Mouse (Mus musculus) embryo, embryonic 10.5 days (tissue): Measurements from ENCODE around the gene Ggta1.

Experiments
- DNase-seq: peaks from one replicate; pipeline ENCODE4 v3.0.0-alpha.2; 2015; ENCODE audit warnings: low spot score

Ggta1 gene

DNA sequence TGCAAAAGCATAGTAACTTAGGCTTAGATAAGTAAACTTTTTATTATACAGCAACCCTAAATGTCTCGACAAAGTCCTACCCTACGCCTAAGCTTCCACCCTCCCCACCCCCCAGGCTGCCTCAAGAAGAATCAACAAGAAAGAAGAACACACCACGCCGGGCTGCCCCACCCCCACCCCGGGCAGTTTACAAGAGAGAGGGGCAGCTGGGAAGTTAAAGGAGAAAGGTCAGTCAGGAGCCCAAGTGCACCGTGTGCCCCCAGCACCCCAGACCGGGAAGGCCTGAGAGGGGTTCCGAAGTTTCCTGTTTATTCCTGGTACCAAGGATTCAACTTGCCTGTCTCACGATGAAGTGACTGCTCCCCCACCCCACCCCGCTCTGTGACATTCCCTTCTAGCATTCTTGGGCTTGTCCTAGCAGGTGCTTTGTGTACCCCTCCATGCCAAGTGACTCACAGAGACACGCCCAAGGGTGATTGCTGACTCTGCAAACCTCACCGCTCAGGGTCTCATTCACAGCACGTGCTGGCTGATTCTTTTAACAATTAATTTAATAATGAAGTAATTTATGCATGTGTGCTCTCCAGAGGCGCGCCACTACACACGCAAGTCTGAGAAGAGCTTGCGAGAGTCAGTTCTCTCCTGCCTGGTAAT is 27.6 kb upstream of the Ggta1 start:
- no peak for DNase-seq

DNA sequence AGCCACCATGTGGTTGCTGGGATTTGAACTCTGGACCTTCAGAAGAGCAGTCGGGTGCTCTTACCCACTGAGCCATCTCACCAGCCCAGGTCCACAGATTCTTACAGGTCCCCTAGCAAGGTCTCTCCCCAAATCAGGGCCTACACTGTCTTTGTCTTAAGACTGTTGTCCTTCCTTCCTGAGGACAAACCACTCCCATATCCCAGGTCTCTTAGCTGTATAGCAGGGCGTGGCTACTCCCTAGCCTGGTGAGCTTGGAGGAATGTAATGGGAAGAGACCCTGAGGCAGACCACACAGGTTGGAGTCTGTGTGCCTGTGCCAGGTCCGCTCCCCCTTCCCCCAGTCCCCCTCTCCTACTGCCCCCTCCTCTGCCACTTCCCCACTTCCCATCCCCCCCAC is 24.7 kb upstream of the Ggta1 start:
- DNase-seq = no peak

DNA sequence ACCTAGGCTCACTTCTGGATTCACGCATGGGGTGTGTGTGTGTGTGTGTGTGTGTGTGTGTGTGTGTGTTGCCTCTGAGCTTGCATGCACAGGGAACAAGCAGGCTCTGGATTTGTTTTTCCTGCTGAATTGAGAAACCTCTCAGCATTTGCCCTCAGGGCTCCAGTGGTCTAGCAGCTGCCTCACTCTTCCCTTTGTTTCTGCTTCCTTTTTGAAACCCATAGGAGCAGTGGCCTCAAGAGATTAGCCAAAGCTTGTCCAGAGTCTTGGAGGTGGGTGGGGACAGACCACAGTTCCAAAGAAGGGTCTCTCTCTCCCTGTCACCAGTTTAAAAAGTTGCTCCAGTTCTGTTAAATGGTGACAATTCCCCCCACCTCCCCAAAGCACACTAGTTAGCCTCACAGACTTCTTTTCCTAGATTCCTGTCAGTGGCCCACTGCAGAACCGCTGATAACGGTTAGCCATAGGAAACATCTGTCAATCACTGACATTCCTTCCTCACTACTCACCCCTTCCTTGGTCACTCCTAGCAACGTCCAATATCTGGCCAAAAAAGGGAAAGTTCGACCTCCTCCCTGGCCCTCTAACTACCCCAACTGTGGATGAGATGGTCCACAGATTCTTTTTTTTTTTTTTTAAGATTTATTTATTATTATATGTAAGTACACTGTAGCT is 24.1 kb upstream of the Ggta1 start:
- DNase-seq = no peak

DNA sequence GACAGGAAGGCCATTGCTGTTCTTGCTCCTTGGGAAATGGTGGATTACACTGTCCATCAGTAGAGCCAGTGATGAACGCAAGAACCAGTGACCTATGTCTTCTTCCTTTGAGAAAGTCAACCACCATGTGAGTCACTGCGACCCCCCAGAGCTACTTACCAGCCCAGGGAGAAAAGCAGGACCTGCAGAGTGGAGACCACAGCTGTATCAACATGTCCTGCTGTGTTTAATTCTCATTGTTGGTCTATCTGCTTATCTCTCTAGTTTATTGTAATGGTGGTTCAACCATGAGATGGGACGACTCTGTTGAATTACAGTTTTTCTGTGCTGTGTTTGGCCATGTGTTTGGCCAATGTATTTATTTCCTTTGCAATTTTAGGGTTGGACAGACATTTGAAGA is 21.1 kb upstream of the Ggta1 start:
- no peak for DNase-seq

DNA sequence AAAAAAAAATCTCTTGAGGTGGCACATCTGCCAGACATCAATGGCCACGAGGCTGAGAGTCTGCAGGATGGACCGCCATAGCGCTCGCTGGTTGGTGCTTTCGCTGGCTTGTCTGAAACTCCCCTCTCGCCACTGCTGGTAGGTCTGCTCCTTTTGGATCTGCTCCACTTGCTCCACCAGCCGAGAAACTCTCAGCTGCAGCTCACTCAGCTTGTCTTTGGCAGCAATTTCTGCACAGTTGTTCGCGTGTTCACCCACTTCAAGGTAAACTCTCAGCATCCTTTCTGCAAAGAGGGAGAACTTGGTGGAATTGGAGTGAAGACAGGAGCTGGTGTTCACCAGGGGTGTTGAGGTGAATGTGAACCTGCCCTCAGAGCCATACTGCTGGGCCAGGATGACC is 20.4 kb upstream of the Ggta1 start:
- no peak for DNase-seq

DNA sequence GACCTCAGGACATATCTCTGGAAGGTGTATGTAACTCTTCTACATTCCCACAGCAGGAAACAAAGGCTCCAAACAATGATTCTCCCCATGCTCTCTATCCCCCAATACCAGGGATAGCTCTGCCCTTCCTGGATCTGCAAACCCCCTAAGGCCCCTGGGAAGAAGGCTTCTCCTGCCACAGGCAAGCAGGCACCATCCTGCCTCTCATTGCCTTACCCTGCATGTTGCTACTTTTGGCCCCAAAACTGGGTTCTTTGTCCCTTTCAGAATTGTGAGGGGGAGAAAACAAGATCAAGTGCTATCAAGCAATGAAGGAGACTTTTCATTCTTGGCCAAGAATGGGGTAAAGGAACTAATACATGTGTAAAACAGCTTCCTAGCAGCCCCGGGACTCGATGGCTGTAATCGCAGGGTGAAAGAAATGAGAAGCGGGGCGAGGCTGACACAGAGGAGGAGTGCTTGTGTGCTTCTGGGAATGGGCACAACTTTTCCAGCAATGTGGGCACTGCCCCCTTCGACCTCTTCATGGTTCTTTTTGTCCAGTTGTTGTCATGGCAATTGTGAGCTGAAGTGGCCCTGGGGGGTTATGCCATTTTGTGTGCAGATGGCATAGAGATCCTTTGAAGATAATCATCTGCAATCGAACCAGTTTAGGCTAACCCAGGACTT is 18.4 kb upstream of the Ggta1 start:
- DNase-seq = no peak

DNA sequence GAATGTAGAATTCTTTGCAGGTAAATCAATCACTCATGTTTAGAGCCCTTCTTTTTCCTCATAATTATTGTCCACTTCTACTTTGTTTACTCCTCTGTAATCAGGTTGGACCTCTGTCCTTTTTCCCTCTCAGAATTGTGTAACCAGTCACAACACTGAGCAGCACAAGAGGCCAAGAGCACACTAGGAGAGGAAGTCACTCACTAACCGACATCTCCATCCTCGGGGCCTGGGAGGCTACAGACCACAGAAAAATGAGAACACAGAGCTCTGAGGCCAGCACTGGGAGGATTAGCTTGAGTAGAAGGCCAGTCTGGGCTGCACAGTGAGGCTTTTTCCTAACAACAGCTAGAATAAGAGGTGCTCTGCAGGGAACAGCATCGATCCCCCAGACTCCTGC is 17.0 kb upstream of the Ggta1 start:
- DNase-seq = no peak

DNA sequence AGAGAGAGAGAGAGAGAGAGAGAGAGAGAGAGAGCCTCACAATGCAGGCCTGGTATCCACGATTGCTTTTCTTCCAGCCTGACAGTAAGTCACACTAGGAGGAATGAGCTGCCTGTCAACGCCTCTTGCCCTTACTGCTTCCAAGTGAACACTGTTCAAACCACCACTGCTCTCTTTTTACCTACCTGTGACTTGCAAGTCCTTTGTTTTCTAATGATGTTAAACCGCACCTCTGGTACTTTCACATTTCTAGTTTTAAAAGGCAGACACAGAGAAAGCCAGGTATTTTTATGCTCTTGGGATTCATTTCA is 15.7 kb upstream of the Ggta1 start:
- no peak for DNase-seq

DNA sequence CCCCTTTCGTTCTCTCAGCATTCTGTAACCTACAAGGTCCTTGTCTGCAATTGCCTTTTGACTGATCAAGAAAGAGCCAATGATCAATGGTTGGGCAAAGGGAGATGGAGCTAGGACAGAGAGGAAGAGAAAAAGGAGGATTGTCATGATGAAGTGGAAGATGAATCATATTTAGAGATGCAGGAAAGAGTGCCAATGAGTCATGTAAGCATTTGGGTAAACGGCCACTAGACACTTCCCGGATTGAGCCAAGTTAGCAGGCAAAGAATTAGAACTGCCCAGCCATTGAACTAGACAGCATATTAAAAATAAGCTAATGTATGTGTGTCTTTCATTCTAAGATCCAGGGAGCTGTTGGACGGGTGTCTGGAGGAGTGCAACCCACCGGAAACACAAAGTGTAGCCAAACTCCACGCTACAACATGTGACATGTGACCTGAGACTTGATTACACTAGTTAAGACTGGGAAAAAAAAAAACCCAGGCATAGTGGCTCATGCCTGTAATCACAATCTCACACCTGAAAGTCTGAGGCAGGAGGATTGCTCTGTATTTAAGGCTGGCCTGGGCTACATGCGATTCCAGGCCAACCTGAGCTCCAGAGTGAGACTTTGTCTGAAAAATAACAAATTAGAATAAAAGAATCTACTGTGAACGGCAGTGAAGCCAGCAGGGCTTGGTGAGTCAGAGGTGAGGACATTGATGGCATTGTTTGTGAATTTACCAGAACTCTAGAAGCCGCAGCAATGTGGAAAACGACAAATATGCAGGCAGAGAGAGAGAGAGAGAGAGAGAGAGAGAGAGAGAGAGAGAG is 15.2 kb upstream of the Ggta1 start:
- no peak for DNase-seq

DNA sequence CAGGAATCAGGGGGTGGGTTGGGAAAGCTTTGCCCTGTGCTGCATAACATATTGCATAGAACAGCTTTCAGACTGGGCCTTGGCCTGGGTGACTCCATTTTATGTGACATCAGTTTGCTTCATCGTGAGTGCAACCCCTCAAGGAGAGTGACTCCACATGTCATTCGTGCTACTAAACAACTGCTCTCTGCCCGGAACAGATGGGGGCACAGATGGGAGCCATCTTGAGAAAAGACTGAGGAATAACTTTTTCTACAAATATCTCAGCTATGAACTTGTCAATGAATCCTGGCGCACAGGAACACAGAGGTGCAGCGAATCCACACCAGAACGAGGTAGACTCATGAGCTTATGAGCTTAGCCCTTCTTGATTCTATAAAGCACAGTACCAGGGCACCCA is 14.3 kb upstream of the Ggta1 start:
- DNase-seq = no peak

DNA sequence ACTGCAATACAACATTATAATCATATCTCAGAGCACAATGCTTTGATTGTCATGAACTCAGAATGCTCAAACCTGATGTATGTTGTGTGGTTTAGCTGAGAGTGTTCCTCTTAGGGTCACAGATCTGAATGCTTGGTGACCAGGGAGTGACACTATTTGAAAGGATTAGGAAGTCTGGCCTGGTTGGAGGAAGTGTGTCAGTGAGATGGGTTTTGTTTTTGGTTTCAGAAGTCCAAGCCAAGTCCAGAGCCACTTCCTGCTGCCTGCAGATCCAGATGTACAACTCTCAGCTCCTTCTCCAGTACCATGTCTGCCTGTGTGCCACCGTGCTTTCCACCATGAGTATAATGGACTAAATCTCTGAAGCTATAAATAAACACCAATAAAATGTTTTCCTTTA is 11.9 kb upstream of the Ggta1 start:
- no peak for DNase-seq

DNA sequence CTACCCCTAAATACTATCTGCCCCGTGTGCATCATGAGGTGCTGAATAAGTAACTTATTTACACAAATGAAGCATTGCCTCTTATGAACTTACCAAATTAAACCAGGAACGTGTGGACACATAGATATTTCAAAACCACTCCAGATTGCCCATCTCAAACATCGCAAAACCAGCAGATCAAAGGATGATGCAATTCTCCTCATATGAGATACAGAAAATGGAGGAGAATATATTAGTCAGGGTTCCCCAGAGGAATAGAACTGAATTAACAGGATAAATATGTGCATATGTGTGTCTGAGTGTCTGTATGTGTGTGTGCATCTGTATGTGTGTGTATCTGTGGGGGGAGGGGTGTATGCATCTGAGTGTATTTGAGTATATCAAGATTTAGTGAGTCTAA is 6.2 kb upstream of the Ggta1 start:
- DNase-seq = no peak

DNA sequence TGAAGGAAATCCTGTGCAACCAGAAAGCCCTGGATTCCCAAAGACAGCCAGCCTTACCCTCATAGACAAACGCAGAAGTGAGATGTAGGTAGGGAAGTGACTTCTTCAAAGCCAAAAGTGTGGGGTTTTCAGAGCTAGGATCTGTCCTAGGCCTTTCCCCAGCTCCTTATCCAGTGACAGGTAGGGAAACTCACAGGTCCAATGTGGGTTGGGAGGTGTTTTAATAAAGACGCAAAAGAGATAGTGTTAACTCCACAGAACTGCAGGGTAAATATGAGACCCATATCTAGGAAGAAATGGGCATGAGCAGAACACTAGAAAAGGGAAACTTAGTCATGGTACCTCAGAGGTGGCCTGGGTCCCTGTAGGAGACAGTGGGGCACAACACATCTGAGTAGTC is 5.2 kb upstream of the Ggta1 start:
- DNase-seq = no peak

DNA sequence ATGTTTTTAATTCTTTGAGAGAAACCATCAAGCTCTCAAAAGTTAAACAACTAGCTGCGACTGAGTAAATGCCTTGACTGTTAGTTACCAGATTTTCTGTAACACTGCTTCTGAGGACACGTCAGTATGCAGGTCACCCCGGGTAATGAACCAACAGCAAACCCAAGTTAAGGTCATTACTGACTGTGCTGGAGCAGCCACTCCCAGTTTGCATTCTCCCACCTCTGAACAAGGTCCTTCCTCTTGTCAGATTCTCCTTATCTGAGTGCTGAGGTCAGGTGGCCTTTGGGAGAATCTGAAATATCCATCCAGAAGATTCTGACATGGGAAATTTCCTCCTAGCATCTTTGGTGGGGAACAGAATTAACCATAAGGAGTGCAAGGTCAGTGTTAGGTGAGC is 4.8 kb upstream of the Ggta1 start:
- DNase-seq = no peak

DNA sequence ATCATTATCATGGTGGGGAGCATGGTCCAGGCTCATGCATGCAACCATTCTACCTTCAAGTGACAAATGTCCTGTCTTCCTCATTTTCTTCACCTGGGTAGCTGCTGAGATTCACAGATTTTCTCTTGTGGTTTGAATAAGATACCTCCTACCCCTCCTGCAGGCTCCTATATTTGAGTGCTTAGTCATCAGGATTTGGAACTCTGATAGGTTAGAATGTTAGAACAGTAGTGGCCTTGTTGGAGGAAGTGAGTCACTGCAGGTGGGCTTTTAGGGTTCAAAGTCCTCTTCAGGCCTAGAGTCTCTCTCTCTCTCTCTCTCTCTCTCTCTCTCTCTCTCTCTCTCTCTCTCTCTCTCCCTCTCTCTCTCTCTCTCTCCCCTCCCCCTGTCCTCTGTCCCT is 2.6 kb upstream of the Ggta1 start:
- DNase-seq = no peak

DNA sequence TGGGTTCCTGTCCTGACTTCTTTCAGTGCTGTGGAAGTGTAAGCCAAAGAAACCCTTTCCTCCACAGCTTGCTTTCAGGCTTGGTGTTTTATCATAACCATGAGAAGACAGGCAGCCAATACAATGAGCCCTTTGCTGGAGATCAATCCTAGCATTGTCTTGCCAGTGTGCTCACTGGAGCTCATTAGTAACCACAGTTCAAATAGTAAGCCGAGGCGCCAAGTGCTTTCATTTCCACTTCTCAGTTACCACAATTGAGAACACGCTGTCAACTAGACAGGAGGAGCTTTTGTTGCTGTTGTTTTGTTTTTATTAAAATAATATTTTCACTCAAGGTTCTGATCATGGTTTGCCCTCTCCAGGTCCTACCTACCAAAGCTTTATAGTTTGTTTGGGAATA is 1.5 kb upstream of the Ggta1 start:
- DNase-seq = no peak

DNA sequence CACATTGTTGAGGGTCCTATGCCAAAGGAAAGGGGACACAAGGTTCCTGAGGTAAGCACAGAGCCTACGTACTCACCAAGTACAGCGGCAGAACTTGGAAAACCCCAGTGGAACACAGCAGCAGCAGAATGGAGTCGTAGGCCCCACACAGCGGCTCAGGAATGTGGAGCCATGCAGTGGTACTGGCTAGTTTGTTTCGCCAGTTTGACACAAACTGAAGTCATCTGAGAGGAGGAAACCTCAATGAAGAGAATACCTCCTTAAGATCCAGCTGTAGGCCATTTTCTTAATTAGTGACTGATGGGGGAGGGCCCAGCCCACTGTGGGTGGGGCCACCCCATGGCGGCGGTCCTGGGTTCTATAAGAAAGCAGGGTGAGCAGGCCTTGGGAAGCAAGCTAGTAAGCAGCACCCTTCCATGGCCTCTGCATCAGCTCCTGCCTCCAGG is 1.1 kb upstream of the Ggta1 start:
- no peak for DNase-seq

DNA sequence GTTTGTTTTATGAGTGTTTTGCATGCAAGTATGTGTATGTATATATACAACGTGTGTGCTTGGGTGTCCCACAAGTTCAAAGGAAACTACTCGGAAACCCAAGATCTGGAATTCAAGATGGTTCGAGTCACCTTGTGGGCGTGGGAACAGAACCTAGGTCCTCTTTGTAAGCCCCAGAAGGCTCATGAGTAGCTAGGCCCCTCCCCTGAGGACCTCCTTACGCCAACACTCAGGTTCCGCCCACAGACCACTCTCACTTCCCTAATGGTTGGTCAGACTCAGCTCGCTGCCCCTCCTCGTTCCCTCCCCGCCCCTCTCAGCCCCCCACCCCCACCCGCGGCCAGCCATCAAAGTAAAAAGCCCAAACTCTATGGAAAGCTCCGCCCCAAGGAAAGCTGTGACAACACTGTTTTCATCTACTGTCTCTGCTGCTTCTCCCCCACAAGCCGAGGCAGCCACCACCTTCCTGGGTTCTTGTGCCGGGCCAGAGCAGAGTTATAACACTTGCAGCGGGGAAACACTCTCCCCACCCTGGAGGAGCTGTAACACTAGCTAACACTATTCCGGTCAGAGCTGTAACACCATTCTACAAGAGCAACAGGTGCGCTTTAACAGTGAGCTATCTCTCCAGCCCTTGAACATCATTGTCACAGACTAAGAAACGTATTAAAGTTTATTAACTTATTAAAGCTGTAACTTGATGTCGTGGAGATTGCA is 499 bp upstream of the Ggta1 start:
- peak; percentile 90 for DNase-seq

DNA sequence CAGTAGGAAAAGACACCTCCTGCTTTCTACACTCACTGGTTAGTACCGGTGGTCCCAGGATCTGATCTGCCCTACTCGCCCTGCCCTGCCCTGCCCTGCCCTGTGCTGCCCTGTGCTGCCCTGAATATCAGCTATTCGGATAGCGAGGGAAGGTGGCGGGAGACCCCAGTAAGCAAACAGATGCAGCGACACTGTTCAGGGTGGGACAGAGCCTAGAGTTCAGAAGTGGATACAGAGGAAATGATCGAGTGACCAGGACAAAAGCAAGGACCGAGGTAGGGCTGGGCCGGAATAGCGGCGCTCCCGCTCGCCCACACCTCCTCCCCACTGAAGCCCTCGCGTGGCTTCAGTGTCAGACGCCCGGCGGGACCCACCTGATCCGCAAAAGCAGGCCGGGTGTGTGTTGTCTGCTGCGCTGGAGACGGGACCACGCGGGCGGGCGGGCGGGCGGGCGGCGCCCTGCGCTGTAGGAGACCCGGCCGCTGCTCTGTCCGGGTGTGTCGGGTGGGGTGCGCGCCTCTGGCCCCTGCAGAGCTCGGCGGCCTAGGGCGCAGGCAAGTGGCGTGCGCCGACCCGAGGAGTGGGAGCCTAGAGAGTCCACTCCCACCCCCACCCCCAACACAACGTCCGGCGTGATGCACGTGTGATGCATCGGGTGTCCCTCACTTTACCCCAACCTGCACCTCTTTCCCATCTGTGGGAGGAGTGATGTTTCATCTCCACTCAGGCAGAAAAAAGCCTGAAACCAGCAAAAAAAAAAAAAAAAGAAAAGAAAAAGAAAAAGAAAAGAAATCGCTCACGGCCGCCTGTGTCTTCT is 852 bp downstream of the Ggta1 start:
- peak; percentile 59 for DNase-seq

DNA sequence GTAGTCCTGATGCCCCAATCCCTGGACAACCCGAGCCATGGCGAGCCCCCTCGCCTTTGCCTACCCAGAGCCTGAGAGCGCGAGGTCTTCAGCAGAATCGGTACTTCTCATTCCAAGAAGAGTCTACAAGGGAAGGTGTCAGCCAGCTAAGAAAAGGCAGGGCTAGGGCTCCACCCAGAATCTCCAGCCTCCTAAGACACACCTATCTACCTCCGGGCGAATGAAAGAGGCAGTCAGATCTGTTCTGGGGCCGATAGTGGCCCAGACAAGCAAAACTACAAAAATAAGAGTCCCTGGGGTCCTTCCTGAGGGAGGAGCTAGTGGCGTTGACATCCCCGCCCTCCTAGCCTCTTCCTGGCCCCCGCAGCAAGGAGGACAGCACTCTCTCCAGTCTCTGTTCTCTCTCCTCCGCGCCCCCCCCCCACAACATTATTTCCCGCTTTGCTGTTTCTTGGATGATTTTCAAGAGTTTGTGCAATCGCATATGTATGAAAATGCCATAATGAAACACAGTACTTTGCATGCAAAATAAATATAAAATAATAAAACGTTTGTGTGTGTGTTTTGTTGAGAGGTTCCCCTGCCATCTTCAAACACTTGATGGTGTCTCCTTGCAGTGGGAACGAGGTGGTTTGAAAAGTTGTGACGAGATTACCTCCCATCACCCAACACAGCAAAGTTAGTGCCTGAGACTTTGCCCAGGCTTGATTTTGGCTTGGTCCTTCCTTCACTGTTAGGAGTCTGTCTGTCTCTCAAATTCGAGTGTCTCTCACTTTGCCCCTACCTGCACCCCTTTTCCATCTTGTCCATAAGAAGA is 1.7 kb downstream of the Ggta1 start:
- DNase-seq = peak; percentile 73
